Mouse (Mus musculus) heart, embryonic 15.5 days (tissue): ENCODE measurements at regions not wholly inside any gene's neighbourhood (a gene's known extent, or its start where the extent isn't known, plus 50 kb on each side); places are given as distances from the start of the nearest gene placed in this dataset.
A peak's percentile ranks its signal among the peaks of the same experiment; 100 is the strongest.

Experiments
- ATAC-seq: fragments of 200-750 bp; cut with Nextera tagmentation; replicated peaks from 2 replicates; pipeline ENCODE4 v1.8.0; 2017; ENCODE audit warnings: low read depth, moderate TSS enrichment; ENCODE audit not compliant: insufficient number of reproducible peaks, insufficient read depth, low FRiP score
- H3K27ac ChIP-seq: fragments of 300-500 bp; sonication (generic); 2 replicates; pipeline ENCODE4 v1.5.1; 2015; ENCODE audit warnings: mild to moderate bottlenecking, inconsistent platforms
- H3K27me3 ChIP-seq: fragments of 300-500 bp; sonication (generic); 2 replicates; pipeline ENCODE4 v1.6.1; 2015; ENCODE audit warnings: inconsistent platforms
- H3K36me3 ChIP-seq: fragments of 300-500 bp; sonication (generic); 2 replicates; pipeline ENCODE4 v1.6.1; 2015; ENCODE audit warnings: mild to moderate bottlenecking, inconsistent platforms
- H3K4me1 ChIP-seq: fragments of 300-500 bp; sonication (generic); replicated peaks from 2 replicates; pipeline ENCODE4 v1.6.1; 2015; ENCODE audit warnings: inconsistent platforms
- H3K4me2 ChIP-seq: fragments of 300-500 bp; sonication (generic); 2 replicates; pipeline ENCODE4 v1.6.1; 2015; ENCODE audit warnings: inconsistent platforms, mild to moderate bottlenecking, moderate library complexity
- H3K4me3 ChIP-seq: fragments of 300-500 bp; sonication (generic); 2 replicates; pipeline ENCODE4 v1.5.1; 2015; ENCODE audit warnings: mild to moderate bottlenecking, inconsistent platforms
- H3K9ac ChIP-seq: fragments of 300-500 bp; sonication (generic); 2 replicates; pipeline ENCODE4 v1.6.1; 2015; ENCODE audit warnings: mild to moderate bottlenecking, inconsistent platforms
- H3K9me3 ChIP-seq: fragments of 300-500 bp; sonication (generic); replicated peaks from 2 replicates; pipeline ENCODE4 v1.6.1; 2016; ENCODE audit warnings: inconsistent platforms
- WGBS: fragments of 180-500 bp; shearing (Covaris S2); methylation state at CpG from one replicate; pipeline ENCODE4 v1.1.7; 2015; ENCODE audit warnings: mixed read lengths; 5-methylcytosine and 5-hydroxymethylcytosine counted together

DNA sequence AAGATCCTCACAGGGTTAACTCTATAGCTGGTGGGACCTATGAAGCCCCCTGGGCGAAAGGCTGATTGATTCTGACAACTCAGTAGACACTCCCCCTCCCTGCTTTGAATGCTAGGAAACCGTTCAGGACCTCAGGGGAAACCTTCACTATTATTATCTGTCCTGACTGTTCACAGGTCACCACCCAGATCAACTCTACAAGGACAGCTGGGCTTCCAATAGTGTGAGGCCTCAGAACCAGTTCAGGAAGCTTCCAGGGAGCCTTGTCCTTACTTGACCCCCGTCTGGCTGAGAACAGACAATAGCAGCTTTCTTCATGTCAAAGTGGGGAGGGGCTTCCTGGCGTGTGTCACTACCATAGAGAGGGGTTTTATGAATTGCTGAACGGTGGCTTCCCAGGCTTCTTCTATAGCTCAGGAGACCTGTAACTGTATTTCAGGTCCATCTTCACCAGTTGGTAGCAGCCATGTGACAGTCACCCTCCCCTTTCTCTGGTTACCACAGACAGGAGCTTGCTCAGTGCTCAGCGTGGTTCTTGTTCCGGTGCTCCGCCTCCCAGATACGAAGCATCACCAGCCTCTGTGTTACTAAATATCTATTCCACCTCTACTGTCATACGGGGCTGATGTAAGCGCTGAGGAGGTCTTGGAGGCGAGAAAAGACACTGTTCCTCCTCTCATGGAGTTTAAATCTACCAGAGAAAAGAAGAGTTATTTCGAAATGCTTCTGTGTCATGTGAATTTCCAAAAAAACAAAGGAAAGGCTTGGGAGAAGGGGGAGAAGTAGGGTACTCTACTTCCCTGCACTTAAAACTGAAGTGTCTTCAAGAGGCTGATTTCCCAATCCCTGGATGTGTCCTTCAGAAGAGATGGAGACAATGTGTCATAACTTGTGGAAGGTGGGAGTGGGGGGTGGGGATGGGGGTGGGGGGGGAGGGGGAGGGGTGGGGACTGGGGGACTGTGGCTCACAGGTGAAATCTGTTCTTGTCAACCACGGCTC, 96.9 kb downstream of the Vcpkmt start:
- ATAC-seq: no peak; the same call in 1 of the 2 replicates
- no peaks in the 10 kb centered on the region for H3K9me3 ChIP-seq
- H3K27me3 ChIP-seq: no peaks in the 10 kb centered on the region
- no peak overlapping the region for H3K27ac ChIP-seq
- 35% methylated on average over 14 of the region's 14 CpGs for WGBS
- H3K36me3 ChIP-seq: no peaks in the 10 kb centered on the region
- H3K4me1 ChIP-seq: peaks cover 8% of the 10 kb centered on the region
- peak overlapping the region; percentile 31 for H3K4me2 ChIP-seq
- no peak overlapping the region for H3K9ac ChIP-seq
- no peak overlapping the region for H3K4me3 ChIP-seq

DNA sequence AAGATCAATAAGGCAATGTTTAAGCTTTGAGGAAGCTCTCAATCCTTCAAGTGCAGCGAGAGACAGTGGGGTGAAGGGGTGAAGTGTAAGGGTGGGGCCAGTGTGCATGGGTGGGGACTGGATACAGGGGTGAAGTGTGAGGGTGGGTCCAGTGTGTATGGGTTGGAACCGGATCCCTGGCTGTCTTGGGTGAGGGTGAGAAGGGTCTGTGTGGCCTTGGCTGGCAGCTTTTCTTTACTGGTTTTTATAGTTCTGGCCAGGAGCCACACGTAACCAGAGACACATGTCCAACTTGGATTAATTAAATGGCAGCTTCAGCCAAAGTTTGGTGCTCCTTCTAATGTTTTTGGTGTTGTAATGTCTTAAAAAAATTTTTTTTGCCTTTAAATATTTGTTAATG, 101.4 kb downstream of the Vcpkmt start:
- Histone ChIP-seq H3K36me3 (no peaks in the 10 kb centered on the region), H3K27ac (no peak overlapping the region), H3K4me2 (no peak overlapping the region), H3K9ac (no peak overlapping the region), H3K4me1 (peaks cover 15% of the 10 kb centered on the region), H3K27me3 (no peaks in the 10 kb centered on the region), H3K9me3 (no peaks in the 10 kb centered on the region), H3K4me3 (no peak overlapping the region)
- 78% methylated on average over 3 of the region's 3 CpGs for WGBS
- no peak for ATAC-seq

DNA sequence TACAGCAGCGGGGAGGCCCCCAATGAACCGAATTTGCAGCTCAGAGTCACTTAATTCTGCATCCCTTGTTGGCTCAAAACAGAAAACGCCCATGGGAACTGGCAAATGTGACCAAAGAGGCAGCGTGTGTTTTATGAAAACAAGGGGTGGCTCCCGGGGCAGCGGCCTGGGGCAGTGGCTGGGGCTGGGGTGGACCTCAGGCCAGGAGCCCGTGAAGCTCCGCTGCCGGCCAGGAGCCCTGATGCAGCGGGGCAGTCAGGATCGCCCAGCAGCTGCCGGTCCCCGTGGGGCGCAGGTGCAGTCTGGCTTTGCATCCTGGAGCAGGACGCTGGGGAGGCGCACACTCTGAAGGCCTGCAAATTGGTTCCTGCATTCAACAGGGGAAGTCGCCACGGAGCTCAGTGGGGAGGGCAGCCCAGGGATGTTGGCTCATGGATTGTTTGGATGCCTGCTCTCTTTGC, 104.4 kb upstream of the Gm9887 start:
- Histone ChIP-seq H3K4me1 (peaks cover 44% of the 10 kb centered on the region), H3K27me3 (no peaks in the 10 kb centered on the region), H3K36me3 (no peaks in the 10 kb centered on the region), H3K4me2 (peak overlapping the region; percentile 51), H3K27ac (no peak overlapping the region), H3K9me3 (no peaks in the 10 kb centered on the region), H3K4me3 (peak overlapping the region; percentile 4; the same call in 1 of the 2 replicates), H3K9ac (peak overlapping the region; percentile 32)
- no peak for ATAC-seq
- WGBS: 23% methylated on average over 18 of the region's 18 CpGs

DNA sequence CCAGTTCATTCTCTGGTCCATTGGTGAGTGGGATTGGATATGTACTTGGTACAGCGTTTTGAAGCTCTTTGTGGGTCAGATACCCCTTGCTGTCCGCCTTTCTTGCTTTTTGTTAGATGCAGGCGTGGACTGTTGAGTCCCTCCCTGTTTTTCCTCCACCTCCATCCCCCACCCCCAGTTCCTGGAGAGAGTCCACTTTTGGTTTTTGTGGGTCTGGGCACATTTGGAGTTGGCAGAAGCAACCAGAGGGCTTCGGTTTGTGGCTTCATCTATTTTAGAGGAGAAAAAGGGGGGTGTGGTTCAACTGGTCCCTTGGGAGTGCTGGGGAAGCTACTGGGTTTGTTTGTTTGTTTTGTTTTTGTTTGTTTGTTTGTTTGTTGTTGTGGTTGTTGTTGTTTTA, 103.9 kb upstream of the Gm9887 start:
- WGBS: 79% methylated on average over 4 of the region's 4 CpGs
- Histone ChIP-seq H3K9ac (no peak overlapping the region), H3K9me3 (no peaks in the 10 kb centered on the region), H3K4me3 (no peak overlapping the region), H3K27ac (no peak overlapping the region), H3K36me3 (no peaks in the 10 kb centered on the region), H3K4me1 (peaks cover 44% of the 10 kb centered on the region), H3K4me2 (no peak overlapping the region), H3K27me3 (no peaks in the 10 kb centered on the region)
- no peak for ATAC-seq

DNA sequence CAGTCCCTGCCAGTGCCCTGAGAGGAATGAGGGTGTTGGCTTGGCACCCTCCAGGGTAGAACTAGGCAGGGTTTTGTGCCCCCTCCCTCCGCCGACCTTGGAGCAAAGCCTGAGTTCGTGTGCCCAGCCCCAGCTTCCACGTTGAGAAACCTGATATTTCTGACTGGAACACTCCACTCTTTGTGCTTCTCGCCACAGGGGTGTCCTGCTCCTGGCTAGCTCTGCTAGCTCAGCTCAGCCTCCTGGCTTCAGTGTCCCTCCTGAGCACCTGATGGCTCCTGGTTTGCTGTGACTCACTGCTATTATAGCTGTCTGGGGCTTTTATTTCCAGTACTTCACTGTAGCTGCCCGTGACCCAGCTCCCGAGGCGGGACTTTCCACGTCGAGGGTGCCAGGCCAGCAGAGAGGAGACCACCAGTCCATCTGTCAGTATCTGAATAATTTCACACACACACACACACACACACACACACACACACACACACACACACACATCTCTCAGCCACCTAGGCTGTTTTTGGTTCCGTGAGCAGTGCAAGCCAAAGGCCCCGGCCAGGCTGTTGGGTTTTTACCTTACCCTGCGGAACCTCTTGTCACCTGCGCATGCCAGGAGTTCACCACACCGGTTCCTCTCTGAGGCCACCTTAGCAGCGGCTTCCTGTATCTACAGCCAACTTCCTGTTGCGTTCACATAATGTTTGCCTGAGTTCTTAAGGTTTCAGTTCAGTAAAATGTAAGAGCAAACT, 102.8 kb upstream of the Gm9887 start:
- H3K9ac ChIP-seq: 0 out of 2 replicates have a peak overlapping the region, but pooled peaks have one; percentile 13
- ATAC-seq: peak; percentile 38
- H3K4me3 ChIP-seq: no peak overlapping the region
- no peaks in the 10 kb centered on the region for H3K9me3 ChIP-seq
- peak overlapping the region; percentile 19; the same call in 1 of the 2 replicates for H3K4me2 ChIP-seq
- H3K27me3 ChIP-seq: no peaks in the 10 kb centered on the region
- H3K36me3 ChIP-seq: no peaks in the 10 kb centered on the region
- 56% methylated on average over 17 of the region's 17 CpGs for WGBS
- H3K27ac ChIP-seq: peak overlapping the region; percentile 55
- H3K4me1 ChIP-seq: peaks cover 44% of the 10 kb centered on the region

DNA sequence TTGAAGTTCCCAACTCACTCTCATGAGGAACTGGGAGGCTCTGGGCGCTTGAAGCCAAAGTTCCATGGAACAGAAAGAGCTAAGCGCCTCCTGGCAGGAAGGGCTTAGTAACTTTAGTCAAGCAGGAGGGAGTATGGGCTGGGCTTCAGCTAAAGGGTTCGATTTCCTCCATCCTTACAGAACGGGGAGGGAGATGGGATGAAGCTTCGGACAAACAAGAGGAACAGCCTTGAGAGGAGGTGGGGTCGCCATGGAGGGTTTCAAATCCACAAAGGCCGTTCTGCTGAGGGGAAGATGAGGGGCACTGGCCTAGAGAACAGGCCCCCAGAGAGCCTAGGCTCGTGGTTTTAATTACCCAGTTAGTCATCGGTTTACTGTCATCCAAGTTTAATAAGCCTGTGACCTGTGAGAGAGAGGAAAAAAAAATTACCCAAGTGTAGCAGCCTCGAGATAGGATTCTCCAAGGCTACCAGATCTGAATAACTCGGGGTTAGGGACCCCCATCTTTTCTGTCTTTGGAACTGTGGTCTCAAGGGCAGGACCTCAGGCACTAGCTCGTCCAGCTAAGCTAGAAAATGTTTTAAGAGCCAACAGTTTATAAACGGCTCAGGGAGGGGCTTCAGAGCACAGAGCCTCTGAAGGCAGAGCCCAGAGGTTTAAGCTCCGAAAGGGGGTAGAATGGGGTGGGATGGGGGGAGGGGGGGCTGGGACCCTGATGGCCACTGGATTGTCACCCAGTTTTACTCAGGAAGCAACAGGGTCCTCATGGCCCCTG, 102.1 kb upstream of the Gm9887 start:
- Histone ChIP-seq H3K27ac (peak overlapping the region; percentile 55), H3K27me3 (no peaks in the 10 kb centered on the region), H3K9me3 (no peaks in the 10 kb centered on the region), H3K4me3 (no peak overlapping the region), H3K36me3 (no peaks in the 10 kb centered on the region), H3K4me2 (peak overlapping the region; percentile 19; the same call in 1 of the 2 replicates), H3K9ac (0 out of 2 replicates have a peak overlapping the region, but pooled peaks have one; percentile 13), H3K4me1 (peaks cover 44% of the 10 kb centered on the region)
- ATAC-seq: no peak
- 51% methylated on average over 14 of the region's 14 CpGs for WGBS

DNA sequence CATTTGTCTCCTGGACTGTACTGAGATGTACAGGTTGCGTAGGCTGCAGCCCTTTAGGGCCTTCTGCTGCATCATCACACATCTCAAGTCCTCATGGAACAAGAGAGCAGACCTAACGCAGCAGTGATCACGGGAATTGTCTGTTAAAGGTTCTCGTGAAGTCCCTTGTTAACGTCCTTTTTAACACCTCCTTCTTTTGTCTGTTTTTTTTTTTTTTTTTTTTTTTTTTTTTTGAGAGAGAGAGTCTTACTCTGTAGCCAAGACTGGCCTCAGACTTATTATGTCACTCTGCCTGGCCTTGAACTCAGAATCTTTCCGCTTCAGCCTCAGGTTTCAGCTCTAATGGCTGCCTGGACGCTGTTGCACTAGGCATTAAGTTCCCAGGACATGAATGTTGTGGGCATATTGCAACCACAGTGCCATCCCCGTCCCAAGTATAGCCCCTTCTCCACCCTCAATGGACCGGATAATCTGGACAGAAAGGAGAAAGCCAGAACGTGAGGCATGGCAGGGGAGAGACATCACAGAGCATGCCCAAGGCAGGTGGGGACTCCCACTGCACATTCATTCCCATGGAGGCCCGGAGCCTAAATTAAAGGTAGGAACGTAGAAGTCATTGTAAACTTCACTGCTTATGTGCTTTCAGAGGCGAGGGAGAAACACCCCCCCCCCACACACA, 101.3 kb upstream of the Gm9887 start:
- Histone ChIP-seq H3K4me2 (no peak overlapping the region), H3K4me3 (no peak overlapping the region), H3K27me3 (no peaks in the 10 kb centered on the region), H3K36me3 (no peaks in the 10 kb centered on the region), H3K9me3 (no peaks in the 10 kb centered on the region), H3K27ac (peak overlapping the region; percentile 55; the same call in 1 of the 2 replicates), H3K9ac (no peak overlapping the region), H3K4me1 (peaks cover 44% of the 10 kb centered on the region)
- 81% methylated on average over 13 of the region's 13 CpGs for WGBS
- no peak for ATAC-seq

DNA sequence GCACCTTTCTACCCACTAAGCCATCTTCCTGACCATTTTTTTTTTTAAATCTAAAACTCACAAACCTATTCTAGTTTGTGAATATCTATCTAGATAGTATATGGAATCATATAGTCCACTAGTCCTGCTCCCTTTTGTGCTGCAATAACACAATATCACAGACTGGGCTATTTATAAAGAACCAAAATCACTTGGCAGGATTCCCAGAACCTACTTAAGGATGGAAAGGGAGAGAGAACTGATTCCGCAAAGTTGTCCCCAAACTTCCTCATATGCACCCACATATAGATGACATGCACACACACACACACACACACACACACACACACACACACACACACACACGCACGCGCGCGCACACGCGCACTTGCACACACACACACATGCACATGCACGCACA, 100.7 kb upstream of the Gm9887 start:
- H3K27me3 ChIP-seq: no peaks in the 10 kb centered on the region
- H3K27ac ChIP-seq: no peak overlapping the region
- ATAC-seq: no peak
- H3K9me3 ChIP-seq: no peaks in the 10 kb centered on the region
- H3K4me3 ChIP-seq: no peak overlapping the region
- no peak overlapping the region for H3K4me2 ChIP-seq
- WGBS: 85% methylated on average over 9 of the region's 9 CpGs
- peaks cover 44% of the 10 kb centered on the region for H3K4me1 ChIP-seq
- no peak overlapping the region for H3K9ac ChIP-seq
- no peaks in the 10 kb centered on the region for H3K36me3 ChIP-seq

DNA sequence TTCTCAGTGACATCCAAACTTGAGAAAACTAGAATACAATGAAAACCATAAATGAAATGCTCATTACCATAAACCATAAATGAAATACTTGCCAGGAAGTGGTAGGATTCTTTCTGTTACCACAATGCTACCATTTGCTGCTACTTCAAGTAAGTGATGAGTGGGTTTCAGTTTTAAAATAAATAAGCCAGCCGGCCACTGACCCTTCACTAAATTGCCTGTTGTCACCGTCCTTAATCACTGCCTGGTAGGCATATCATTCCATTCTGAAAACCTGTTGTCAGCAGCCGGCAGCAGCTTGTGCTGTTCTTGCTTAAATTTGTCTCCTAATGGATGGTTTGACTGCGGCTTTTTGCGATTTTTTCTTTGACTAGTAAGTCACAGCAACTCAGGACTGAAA, 99.6 kb upstream of the Gm9887 start:
- Histone ChIP-seq H3K27me3 (no peaks in the 10 kb centered on the region), H3K4me3 (no peak overlapping the region), H3K27ac (no peak overlapping the region), H3K9ac (no peak overlapping the region), H3K4me2 (no peak overlapping the region), H3K9me3 (no peaks in the 10 kb centered on the region), H3K36me3 (no peaks in the 10 kb centered on the region), H3K4me1 (peaks cover 41% of the 10 kb centered on the region)
- ATAC-seq: no peak
- 43% methylated on average over 5 of the region's 5 CpGs for WGBS

DNA sequence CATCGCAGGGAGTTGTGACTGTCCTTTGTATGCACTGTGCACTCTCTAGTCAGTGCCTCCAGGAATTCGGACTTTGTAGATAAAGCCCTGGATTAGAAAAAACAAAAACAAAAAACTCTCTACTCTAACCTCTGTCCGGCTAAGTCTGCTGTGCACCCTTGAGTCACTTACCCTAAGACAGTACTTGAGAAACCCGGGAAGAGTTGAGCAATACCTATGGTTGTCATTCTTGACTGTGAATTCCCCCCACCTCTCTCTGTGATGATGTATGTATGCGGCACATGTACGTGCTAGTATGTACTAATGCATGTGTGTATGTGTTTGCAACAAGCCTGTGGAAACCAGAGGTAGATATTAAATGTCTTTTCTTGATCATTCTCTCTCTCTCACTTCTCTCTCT, 96.7 kb upstream of the Gm9887 start:
- no peaks in the 10 kb centered on the region for H3K27me3 ChIP-seq
- H3K9me3 ChIP-seq: no peaks in the 10 kb centered on the region
- H3K36me3 ChIP-seq: no peaks in the 10 kb centered on the region
- no peak overlapping the region for H3K4me2 ChIP-seq
- ATAC-seq: no peak
- no peak overlapping the region for H3K27ac ChIP-seq
- peaks cover 15% of the 10 kb centered on the region for H3K4me1 ChIP-seq
- no peak overlapping the region for H3K9ac ChIP-seq
- WGBS: 74% methylated on average over 6 of the region's 6 CpGs
- no peak overlapping the region for H3K4me3 ChIP-seq
